In the genomic region with DNA sequence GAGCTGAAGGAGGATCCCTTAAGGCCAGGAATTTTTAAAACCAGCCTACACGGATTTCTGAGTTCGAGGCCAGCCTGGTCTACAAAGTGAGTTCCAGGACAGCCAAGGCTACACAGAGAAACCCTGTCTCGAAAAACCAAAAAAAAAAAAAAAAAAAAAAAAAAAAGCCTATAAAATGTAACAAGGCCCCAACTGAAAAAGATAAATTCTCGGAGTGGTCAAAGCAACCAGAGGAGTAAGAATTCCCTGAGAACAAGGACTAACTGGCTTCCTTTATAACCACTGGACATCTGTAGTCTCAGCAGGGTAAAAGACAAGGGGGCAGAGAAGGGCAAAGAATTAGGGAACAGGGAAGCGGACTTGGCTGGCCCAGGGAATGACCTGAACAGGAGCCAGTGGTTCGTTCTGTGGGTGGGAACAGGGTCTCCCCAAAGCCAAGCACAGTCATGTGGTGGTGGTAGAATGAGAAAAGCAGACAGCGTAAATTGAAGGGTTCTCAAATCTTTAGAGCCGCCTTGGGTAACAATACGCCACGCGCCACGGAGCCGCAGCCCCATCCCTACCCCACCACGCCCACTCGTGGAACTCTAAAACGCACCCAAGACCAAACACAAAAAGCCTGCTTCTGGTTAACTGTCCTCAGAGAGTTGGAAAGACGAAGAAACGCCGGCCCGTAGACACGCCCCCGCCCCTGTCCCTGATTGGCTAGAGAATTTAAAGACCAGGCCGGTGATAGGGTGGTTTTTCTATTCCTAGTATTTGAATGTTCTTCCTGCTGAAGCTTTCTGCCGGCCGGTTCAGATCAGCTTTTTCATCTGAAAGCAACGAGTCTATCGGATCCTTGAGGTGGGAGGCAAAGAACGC, we compare ENCODE assay signal across 8 mouse cellular contexts. TPM values are rescaled to one million over a fixed set of nuclear protein-coding genes. Genes with fewer than 3 reads are reported as not detected.
DNase-seq lines count a peak whose midpoint lies in the region; ATAC-seq and TF ChIP-seq lines count a peak whose summit lies in the region.

A gene (plus strand): TSS at position 755 of the 864 bp plus-strand sequence.

- H3K4me1 ChIP-seq in forebrain, embryonic 10.5 days = peaks cover 40% of the 10 kb centered on the region
- H3K4me1 ChIP-seq in heart, embryonic 15.5 days (replicated peaks) = peaks cover 36% of the 10 kb centered on the region
- H3K4me1 ChIP-seq in lung, adult 2 months (ENCODE audit: control insufficient read depth, insufficient read depth, low read length) = peaks cover 8% of the 10 kb centered on the region
- H3K4me1 ChIP-seq in neural tube, embryonic 15.5 days = peaks cover 27% of the 10 kb centered on the region

- peak within 1 kb of the TSS; percentile 86 for H3K4me3 ChIP-seq in forebrain, embryonic 10.5 days
- H3K4me3 ChIP-seq in heart, embryonic 15.5 days = peak within 1 kb of the TSS; percentile 67
- H3K4me3 ChIP-seq in lung, adult 2 months (replicated peaks; ENCODE audit: extremely low read depth, low read depth, low read length) = peak within 1 kb of the TSS; percentile 57
- H3K4me3 ChIP-seq in neural tube, embryonic 15.5 days (replicated peaks) = peak within 1 kb of the TSS; percentile 50

- peak within 1 kb of the TSS; percentile 99 for H3K4me2 ChIP-seq in heart, embryonic 15.5 days
- H3K4me2 ChIP-seq in neural tube, embryonic 15.5 days = peak within 1 kb of the TSS; percentile 99

- no peak for TF ChIP-seq CTCF in lung, adult 2 months (IDR thresholded peaks at IDR 0.05; ENCODE audit: insufficient read depth, low read length)

- H3K9ac ChIP-seq in heart, embryonic 15.5 days = peak within 1 kb of the TSS; percentile 69
- peak within 1 kb of the TSS; percentile 43 for H3K9ac ChIP-seq in neural tube, embryonic 15.5 days (replicated peaks)

- peak within 1 kb of the TSS; percentile 92 for H3K27ac ChIP-seq in forebrain, embryonic 10.5 days
- peak within 1 kb of the TSS; percentile 57 for H3K27ac ChIP-seq in heart, embryonic 15.5 days
- H3K27ac ChIP-seq in neural tube, embryonic 15.5 days (replicated peaks) = no peak within 1 kb of the TSS

- peak; percentile 77; the same call in 1 of the 2 replicates for ATAC-seq in heart, embryonic 15.5 days (replicated peaks; ENCODE audit: insufficient number of reproducible peaks, insufficient read depth, low FRiP score, low read depth)
- peak; percentile 83 for ATAC-seq in neural tube, embryonic 15.5 days (ENCODE audit: low FRiP score)

- TF ChIP-seq POLR2A in lung, adult 2 months (IDR thresholded peaks at IDR 0.05; ENCODE audit: borderline replicate concordance, extremely low read depth, low read depth, low read length) = no peak

- H3K27me3 ChIP-seq in forebrain, embryonic 10.5 days (ENCODE audit: poor library complexity, severe bottlenecking) = no peaks in the 10 kb centered on the region
- H3K27me3 ChIP-seq in heart, embryonic 15.5 days = no peaks in the 10 kb centered on the region
- peaks cover 10% of the 10 kb centered on the region for H3K27me3 ChIP-seq in neural tube, embryonic 15.5 days (replicated peaks)

- H3K9me3 ChIP-seq in forebrain, embryonic 10.5 days = no peaks in the 10 kb centered on the region
- H3K9me3 ChIP-seq in heart, embryonic 15.5 days (replicated peaks) = no peaks in the 10 kb centered on the region
- no peaks in the 10 kb centered on the region for H3K9me3 ChIP-seq in neural tube, embryonic 15.5 days (replicated peaks)

- WGBS in forebrain, embryonic 10.5 days = 11% methylated on average over 28 of the region's 28 CpGs
- 11% methylated on average over 28 of the region's 28 CpGs for WGBS in heart, embryonic 15.5 days
- 11% methylated on average over 28 of the region's 28 CpGs for WGBS in lung, adult 2 months
- 9% methylated on average over 28 of the region's 28 CpGs for WGBS in neural tube, embryonic 15.5 days

- H3K36me3 ChIP-seq in forebrain, embryonic 10.5 days (replicated peaks) = peaks cover 31% of the 10 kb centered on the region
- 0 out of 2 replicates have a peak, but pooled peaks cover 5% of the 10 kb centered on the region for H3K36me3 ChIP-seq in heart, embryonic 15.5 days
- H3K36me3 ChIP-seq in neural tube, embryonic 15.5 days = no peaks in the 10 kb centered on the region

- DNase-seq in CD4-positive, CD25-positive, alpha-beta regulatory T cell, adult 2 months (ENCODE audit: low read depth, low spot score) = peak; percentile 82
- DNase-seq in adrenal gland, postnatal 25 days = peak; percentile 80
- DNase-seq in forebrain, embryonic 10.5 days (ENCODE audit: extremely low spot score, low spot score) = peak; percentile 91
- peak; percentile 90 for DNase-seq in kidney, postnatal 14 days
- DNase-seq in lung, adult 2 months = peak; percentile 64
- DNase-seq in thymus, adult 18-20 months = peak; percentile 72 to 84

RNA-seq across cellular contexts. Expression of the gene that starts here (rescaled TPM):
- total RNA-seq in adrenal gland, postnatal 25 days (2021) = 1.1 and 1.6 TPM in 2 replicates
- polyA plus RNA-seq in forebrain, embryonic 10.5 days (2016; fragmentation: Nextera tagmentation; extraction: Ambion mirVana) = 30.9 and 31.9 TPM in 2 replicates
- polyA plus RNA-seq in heart, embryonic 15.5 days (2015; fragmentation: Nextera tagmentation; extraction: Ambion mirVana) = 9.8 and 12.8 TPM in 2 replicates
- polyA plus RNA-seq in lung, adult 2 months (2012; rRNA removed) = 0.36 and 1.0 TPM in 2 replicates
- 2.7 and 4.7 TPM in 2 replicates for polyA plus RNA-seq in neural tube, embryonic 15.5 days (2015; fragmentation: Nextera tagmentation; extraction: Ambion mirVana)
